Mouse (Mus musculus) midbrain, postnatal 0 days (tissue): ENCODE results near the gene Edc4. TPM values are rescaled to one million over a fixed set of nuclear protein-coding genes. Genes with fewer than 3 reads are reported as not detected.

Experiments
- ATAC-seq: fragments of 200-750 bp; cut with Nextera tagmentation; 2 replicates; pipeline ENCODE4 v1.8.0; 2017; ENCODE audit warnings: moderate number of reproducible peaks, mild to moderate bottlenecking, moderate TSS enrichment, moderate library complexity; ENCODE audit not compliant: low FRiP score
- DNase-seq: peaks from one replicate; pipeline ENCODE4 v3.0.0-alpha.2; 2015; ENCODE audit warnings: low spot score
- H3K27ac ChIP-seq: fragments of 300-500 bp; sonication (generic); 2 replicates; pipeline ENCODE4 v1.5.1; 2014; ENCODE audit warnings: low read depth, mild to moderate bottlenecking, low read length, mixed read lengths
- H3K27me3 ChIP-seq: fragments of 300-500 bp; sonication (generic); 2 replicates; pipeline ENCODE4 v1.6.1; 2014; ENCODE audit warnings: low read length, control low read depth, mixed read lengths; ENCODE audit not compliant: insufficient read depth
- H3K36me3 ChIP-seq: fragments of 300-500 bp; sonication (generic); 2 replicates; pipeline ENCODE4 v1.6.1; 2014; ENCODE audit warnings: low read length, control low read depth, mixed read lengths; ENCODE audit not compliant: insufficient read depth
- H3K4me1 ChIP-seq: fragments of 300-500 bp; sonication (generic); 2 replicates; pipeline ENCODE4 v1.6.1; 2014; ENCODE audit warnings: mild to moderate bottlenecking, control low read depth, antibody characterized with exemption, low read length, mixed read lengths; ENCODE audit not compliant: insufficient read depth
- H3K4me2 ChIP-seq: fragments of 300-500 bp; sonication (generic); 2 replicates; pipeline ENCODE4 v1.6.1; 2014; ENCODE audit warnings: low read depth, mild to moderate bottlenecking, low read length, mixed read lengths; ENCODE audit not compliant: poor library complexity, severe bottlenecking
- H3K4me3 ChIP-seq: fragments of 300-500 bp; sonication (generic); 2 replicates; pipeline ENCODE4 v1.5.1; 2014; ENCODE audit warnings: low read depth, mild to moderate bottlenecking, low read length, moderate library complexity
- H3K9ac ChIP-seq: fragments of 300-500 bp; sonication (generic); replicated peaks from 2 replicates; pipeline ENCODE4 v1.6.1; 2014; ENCODE audit warnings: mild to moderate bottlenecking, low read length, moderate library complexity, mixed read lengths; ENCODE audit not compliant: poor library complexity, severe bottlenecking
- H3K9me3 ChIP-seq: fragments of 300-500 bp; sonication (generic); 2 replicates; pipeline ENCODE4 v1.6.1; 2016; ENCODE audit warnings: low read length, control low read depth
- CTCF ChIP-seq: IDR thresholded peaks from 2 replicates; pipeline ENCODE4 v1.5.1; 2016; ENCODE audit warnings: antibody characterized with exemption, mild to moderate bottlenecking
- whole genome bisulfite sequencing: fragments of 180-500 bp; shearing (Covaris S2); extraction: QIAGEN DNeasy Blood & Tissue Kit; methylation state at CpG from one replicate; pipeline ENCODE4 v1.1.7; 2014; 5-methylcytosine and 5-hydroxymethylcytosine counted together
- polyA plus RNA-seq: library from polyadenylated mRNA; unstranded; fragments of >200 nt; fragmentation: Nextera tagmentation; extraction: Ambion mirVana; gene quantifications from 2 replicates; pipeline ENCODE4 v1.2.1, GENCODE M21; 2015
- total RNA-seq: library from RNA; depleted of rRNA; stranded (reverse); fragments of >200 nt; gene quantifications from 2 replicates; pipeline ENCODE4 v1.2.3, GENCODE M21; 2014

Edc4 gene
- total and polyA plus RNA-seq, 2 experiments from 2014 or later: 45.4 to 125 TPM

- no peak for TF ChIP-seq CTCF
- ATAC-seq (no peak), DNase-seq (no peak)
Observed at GRCm38 (mm10) chr8:105890870-105891269, 10.2 kb downstream of the Edc4 start.

GRCm38 (mm10) chr8:105892432-105892831 lies 11.8 kb downstream of the Edc4 start:
- DNase-seq: peak; percentile 6
- H3K36me3 ChIP-seq: peaks cover 60% of the 10 kb centered on the region
- H3K4me2 ChIP-seq: no peak overlapping the region
- no peak overlapping the region for H3K27ac ChIP-seq
- no peak overlapping the region for H3K9ac ChIP-seq
- 89% methylated on average over 6 of the region's 6 CpGs for WGBS
- no peaks in the 10 kb centered on the region for H3K27me3 ChIP-seq
- ATAC-seq: no peak
- TF ChIP-seq CTCF: peak; percentile 69
- H3K9me3 ChIP-seq: no peaks in the 10 kb centered on the region
- no peaks in the 10 kb centered on the region for H3K4me1 ChIP-seq
- no peak overlapping the region for H3K4me3 ChIP-seq

More at GRCm38 (mm10) chr8:105890870-105891269, 10.2 kb downstream of the Edc4 start:
- Histone ChIP-seq H3K36me3 (peaks cover 76% of the 10 kb centered on the region), H3K9ac (no peak overlapping the region), H3K4me3 (no peak overlapping the region), H3K9me3 (no peaks in the 10 kb centered on the region), H3K4me2 (no peak overlapping the region), H3K4me1 (no peaks in the 10 kb centered on the region), H3K27me3 (no peaks in the 10 kb centered on the region), H3K27ac (no peak overlapping the region)
- WGBS: 91% methylated on average over 6 of the region's 6 CpGs

GRCm38 (mm10) chr8:105893339-105893738 lies 12.7 kb downstream of the Edc4 start, which contains the start of gene Nrn1l:
TSS of gene Nrn1l (plus strand) at chr8:105893567.
- Histone ChIP-seq H3K9ac (peak within 1 kb of the TSS; percentile 33; the same call in 1 of the 2 replicates), H3K4me2 (no peak within 1 kb of the TSS), H3K9me3 (no peaks in the 10 kb centered on the region), H3K4me3 (no peak within 1 kb of the TSS), H3K4me1 (no peaks in the 10 kb centered on the region), H3K27ac (no peak within 1 kb of the TSS), H3K36me3 (peaks cover 51% of the 10 kb centered on the region), H3K27me3 (no peaks in the 10 kb centered on the region)
- ATAC-seq: peak; percentile 79
- 5% methylated on average over 11 of the region's 11 CpGs for WGBS
- TF ChIP-seq CTCF: no peak; the same call in 1 of the 2 replicates
- peak; percentile 91 for DNase-seq

- H3K36me3 ChIP-seq: peaks cover 8% of the 10 kb centered on the region; the same call in 1 of the 2 replicates
- H3K9me3 ChIP-seq: no peaks in the 10 kb centered on the region
- no peak overlapping the region for H3K4me2 ChIP-seq
- DNase-seq (no peak), ATAC-seq (no peak)
- no peak for TF ChIP-seq CTCF
- no peaks in the 10 kb centered on the region for H3K27me3 ChIP-seq
- 80% methylated on average over 9 of the region's 9 CpGs for WGBS
- H3K9ac ChIP-seq: no peak overlapping the region
- no peak overlapping the region for H3K4me3 ChIP-seq
- H3K4me1 ChIP-seq: no peaks in the 10 kb centered on the region
- H3K27ac ChIP-seq: no peak overlapping the region
Observed at GRCm38 (mm10) chr8:105897801-105898480, 17.3 kb downstream of the Edc4 start.

DNA sequence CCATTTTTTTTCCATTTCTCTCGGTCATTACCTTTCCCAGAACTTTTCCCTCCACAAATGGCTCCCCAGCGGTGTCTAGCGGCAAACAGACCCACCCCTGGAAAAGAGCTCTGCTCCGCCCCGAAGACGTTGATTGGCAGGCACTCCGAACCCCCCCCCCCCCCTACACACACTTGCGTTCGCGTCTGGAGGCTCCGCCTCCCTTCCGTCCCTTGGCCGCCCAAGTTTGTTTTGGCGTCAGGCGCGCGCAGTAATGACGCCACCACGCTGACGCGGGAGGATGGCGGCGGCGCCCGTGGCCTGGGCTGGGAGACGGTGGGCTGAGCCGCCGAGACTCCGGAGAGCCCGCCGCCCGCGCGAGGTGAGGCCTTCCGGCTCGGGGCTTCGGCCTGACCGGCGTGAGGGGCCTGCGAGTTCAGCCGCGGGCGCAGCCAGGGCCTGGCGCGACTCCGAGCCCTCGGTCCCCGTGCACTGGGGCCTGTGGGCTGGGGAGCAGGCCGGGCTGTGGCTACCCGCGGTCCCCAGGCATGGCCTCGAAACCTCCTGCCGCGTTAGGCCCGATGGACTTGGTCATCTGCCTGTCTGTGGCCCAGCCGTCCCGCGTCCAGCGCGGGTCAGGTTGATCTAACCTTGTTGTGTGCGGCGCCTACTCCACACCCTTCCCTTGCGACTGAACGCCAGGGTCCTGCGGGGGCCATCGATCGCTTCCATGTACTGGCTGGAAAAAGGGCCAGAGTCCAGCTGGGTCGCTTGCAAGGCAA lies 19.7 kb downstream of the Edc4 start, which contains the start of gene Pskh1:
Gene Pskh1 (plus strand): TSS at position 262 of the 761 bp plus-strand sequence.
- Histone ChIP-seq H3K27ac (peak within 1 kb of the TSS; percentile 88), H3K4me3 (peak within 1 kb of the TSS; percentile 93), H3K27me3 (no peaks in the 10 kb centered on the region), H3K9ac (peak within 1 kb of the TSS; percentile 98), H3K4me1 (no peaks in the 10 kb centered on the region), H3K9me3 (no peaks in the 10 kb centered on the region), H3K4me2 (peak within 1 kb of the TSS; percentile 64), H3K36me3 (no peaks in the 10 kb centered on the region)
- ATAC-seq (peak; percentile 95), DNase-seq (peak; percentile 94)
- under 1% methylated on average over 68 of the region's 68 CpGs for WGBS
- 0 out of 2 replicates have a peak, but pooled peaks have one; percentile 5 for TF ChIP-seq CTCF
